Mouse (Mus musculus): ENCODE measurements at regions not wholly inside any gene's neighbourhood (a gene's known extent, or its start where the extent isn't known, plus 50 kb on each side); places are given as distances from the start of the nearest gene placed in this dataset.

- no peak for DNase-seq (ENCODE audit: low spot score in 2 of 2)
Measured at GRCm38 (mm10) chr2:172698961-172699360, 149.6 kb downstream of the Tfap2c start.

- DNase-seq (ENCODE audit: low spot score in 2 of 2), result no peak
Measured at GRCm38 (mm10) chr2:172699654-172700053, 150.3 kb downstream of the Tfap2c start.

GRCm38 (mm10) chr2:172710641-172711040 is 161.2 kb downstream of the Tfap2c start:
- no peak for DNase-seq (ENCODE audit: low spot score in 2 of 2)

- DNase-seq (ENCODE audit: low spot score in 2 of 2), result no peak
Measured at GRCm38 (mm10) chr2:172726701-172727100, 177.3 kb downstream of the Tfap2c start.

GRCm38 (mm10) chr2:172727576-172727975 is 178.2 kb downstream of the Tfap2c start:
- DNase-seq (ENCODE audit: low spot score in 2 of 2), result no peak

- DNase-seq (ENCODE audit: low spot score in 2 of 2), result peak in 1 of 2 experiments; percentile 53
Measured at GRCm38 (mm10) chr2:172728240-172728821, 178.9 kb downstream of the Tfap2c start.

- DNase-seq (ENCODE audit: low spot score in 2 of 2), result no peak
Measured at GRCm38 (mm10) chr2:172729151-172729550, 179.8 kb downstream of the Tfap2c start.

GRCm38 (mm10) chr2:172729741-172730140 is 180.3 kb downstream of the Tfap2c start:
- no peak for DNase-seq (ENCODE audit: low spot score in 2 of 2)

- no peak for DNase-seq (ENCODE audit: low spot score in 2 of 2)
Measured at GRCm38 (mm10) chr2:172731408-172731807, 182.0 kb downstream of the Tfap2c start.

- DNase-seq (ENCODE audit: low spot score in 2 of 2), result no peak
Measured at GRCm38 (mm10) chr2:172732453-172733210, 183.2 kb downstream of the Tfap2c start.

- no peak for DNase-seq (ENCODE audit: low spot score in 2 of 2)
Measured at GRCm38 (mm10) chr2:172733403-172733995, 184.1 kb downstream of the Tfap2c start.

GRCm38 (mm10) chr2:172735621-172736020 is 186.2 kb downstream of the Tfap2c start:
- DNase-seq (ENCODE audit: low spot score in 2 of 2), result no peak

GRCm38 (mm10) chr2:172739041-172739491 is 189.7 kb downstream of the Tfap2c start:
- no peak for DNase-seq (ENCODE audit: low spot score in 2 of 2)

- DNase-seq (ENCODE audit: low spot score in 2 of 2), result no peak
Measured at GRCm38 (mm10) chr2:172739529-172739928, 190.1 kb downstream of the Tfap2c start.

- DNase-seq (ENCODE audit: low spot score in 2 of 2), result no peak
Measured at GRCm38 (mm10) chr2:172751364-172751763, 188.8 kb downstream of the Bmp7 start.

- no peak for DNase-seq (ENCODE audit: low spot score in 2 of 2)
Measured at GRCm38 (mm10) chr2:172755686-172756471, 184.2 kb downstream of the Bmp7 start.

- DNase-seq (ENCODE audit: low spot score in 2 of 2), result peak in 1 of 2 experiments; percentile 23
Measured at GRCm38 (mm10) chr2:172756472-172756860, 183.7 kb downstream of the Bmp7 start.

- DNase-seq (ENCODE audit: low spot score in 2 of 2), result peak; percentile 48 to 72
Measured at GRCm38 (mm10) chr2:172758497-172758896, 181.6 kb downstream of the Bmp7 start.

GRCm38 (mm10) chr2:172765260-172765659 is 174.9 kb downstream of the Bmp7 start:
- no peak for DNase-seq (ENCODE audit: low spot score in 2 of 2)

GRCm38 (mm10) chr2:172766403-172766802 is 173.7 kb downstream of the Bmp7 start:
- DNase-seq (ENCODE audit: low spot score in 2 of 2), result no peak

- no peak for DNase-seq (ENCODE audit: low spot score in 2 of 2)
Measured at GRCm38 (mm10) chr2:172768756-172769155, 171.4 kb downstream of the Bmp7 start.

- no peak for DNase-seq (ENCODE audit: low spot score in 2 of 2)
Measured at GRCm38 (mm10) chr2:172770061-172770460, 170.1 kb downstream of the Bmp7 start.
